Mouse (Mus musculus) layer of hippocampus, adult 18-20 months (tissue): ENCODE results near the gene Stk32b. TPM values are rescaled to one million over a fixed set of nuclear protein-coding genes. Genes with fewer than 3 reads are reported as not detected.

Experiments
- DNase-seq, 2 experiments: peaks; one replicate each; pipeline ENCODE4 v3.0.0; 2022; ENCODE audit warnings: low spot score in 2 of 2
- total RNA-seq, 2 experiments: library from RNA; stranded (reverse); gene quantifications; 2 replicates each; pipeline ENCODE4 v1.2.3; 2021

Gene Stk32b
- total RNA-seq, 2 experiments from 2014 or later, result 5.0 to 6.9 TPM

DNA sequence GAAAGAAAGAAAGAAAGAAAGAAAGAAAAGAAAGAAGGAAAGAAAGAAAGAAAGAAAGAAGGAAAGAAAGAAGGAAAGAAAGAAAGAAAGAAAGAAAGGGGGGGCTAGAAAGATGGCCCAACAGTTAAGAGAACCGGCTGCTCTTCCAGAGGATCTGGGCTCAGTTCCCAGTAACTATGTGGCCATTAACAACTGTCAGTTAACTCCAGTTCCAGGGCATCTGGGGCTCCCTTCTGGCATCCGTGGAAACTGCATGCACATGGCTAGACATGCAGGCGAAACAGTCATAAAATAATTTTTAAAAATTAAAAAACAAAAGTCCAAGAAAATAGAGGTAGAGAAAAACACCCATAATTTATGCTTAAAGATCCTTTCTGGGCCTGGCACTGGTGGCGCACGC, 181.7 kb downstream of the Stk32b start:
- DNase-seq, result peak in 1 of 2 experiments; percentile 17

DNA sequence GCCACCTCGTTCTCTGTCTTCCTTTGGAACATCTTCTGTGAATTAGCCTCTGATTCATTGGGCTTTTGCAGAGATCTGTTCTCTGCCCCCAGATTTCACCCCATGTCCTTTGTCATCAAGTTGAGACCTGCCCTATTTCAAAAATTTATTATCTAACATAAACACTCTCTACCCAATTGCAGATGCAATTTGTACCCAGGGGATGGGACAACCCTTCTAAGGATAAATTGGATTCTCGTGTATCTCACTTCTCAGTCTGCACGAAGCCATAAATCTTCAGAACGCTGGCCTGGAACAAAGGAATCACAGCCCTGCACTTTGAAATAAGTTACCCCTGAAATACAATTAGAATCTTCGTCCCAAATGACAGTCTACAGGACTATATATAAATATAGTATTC, 191.6 kb downstream of the Stk32b start:
- no peak for DNase-seq

DNA sequence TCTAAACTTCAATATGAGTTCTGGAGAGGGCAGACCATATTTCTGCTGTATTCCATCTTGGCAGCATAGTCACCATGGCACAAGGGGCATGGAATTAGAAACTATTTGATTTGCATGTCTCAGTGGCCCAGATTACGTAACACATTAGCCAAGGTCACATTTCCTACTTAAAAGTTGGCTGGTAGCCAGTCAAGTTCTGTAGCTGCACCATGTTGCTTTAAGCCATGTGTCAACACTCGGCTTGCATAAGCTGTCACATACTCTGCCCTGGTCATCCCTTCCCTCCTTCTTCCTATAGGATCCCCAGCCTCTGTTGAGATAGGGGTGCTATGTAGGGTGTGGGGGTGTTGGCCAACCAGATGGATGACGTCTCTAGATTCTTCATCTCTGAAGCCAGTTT, 196.5 kb downstream of the Stk32b start:
- no peak for DNase-seq

GRCm38 (mm10) chr5:37512479-37512878, 204.5 kb downstream of the Stk32b start:
- no peak for DNase-seq

- DNase-seq, result no peak
Measured at GRCm38 (mm10) chr5:37506880-37507519, 210.0 kb downstream of the Stk32b start.

GRCm38 (mm10) chr5:37494984-37495476, 221.9 kb downstream of the Stk32b start:
- no peak for DNase-seq

GRCm38 (mm10) chr5:37472025-37472608, 244.9 kb downstream of the Stk32b start:
- DNase-seq, result no peak

GRCm38 (mm10) chr5:37471584-37471983, 245.4 kb downstream of the Stk32b start:
- DNase-seq, result no peak

GRCm38 (mm10) chr5:37469031-37469430, 247.9 kb downstream of the Stk32b start:
- no peak for DNase-seq

DNA sequence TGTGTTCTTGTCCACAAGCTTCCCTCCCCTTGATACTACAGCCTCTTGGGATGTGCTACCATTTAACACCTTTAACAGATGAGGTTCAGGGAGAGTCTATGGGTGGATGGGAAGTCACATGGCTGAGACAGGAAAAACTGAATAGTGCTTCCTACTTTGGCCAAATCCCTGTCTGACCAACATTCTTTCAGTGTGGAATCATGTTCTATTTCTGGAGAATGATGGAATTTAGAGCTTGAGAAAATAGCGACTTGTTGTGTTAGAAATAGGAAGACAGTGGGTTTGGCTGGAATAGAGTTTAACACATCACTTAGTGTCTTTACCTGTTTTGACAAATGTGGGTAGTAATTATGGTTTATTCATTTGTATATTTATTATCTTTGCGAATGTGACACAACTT, 249.3 kb downstream of the Stk32b start:
- DNase-seq, result no peak

GRCm38 (mm10) chr5:37465461-37465860, 251.5 kb downstream of the Stk32b start:
- DNase-seq, result peak in 1 of 2 experiments; percentile 17

DNA sequence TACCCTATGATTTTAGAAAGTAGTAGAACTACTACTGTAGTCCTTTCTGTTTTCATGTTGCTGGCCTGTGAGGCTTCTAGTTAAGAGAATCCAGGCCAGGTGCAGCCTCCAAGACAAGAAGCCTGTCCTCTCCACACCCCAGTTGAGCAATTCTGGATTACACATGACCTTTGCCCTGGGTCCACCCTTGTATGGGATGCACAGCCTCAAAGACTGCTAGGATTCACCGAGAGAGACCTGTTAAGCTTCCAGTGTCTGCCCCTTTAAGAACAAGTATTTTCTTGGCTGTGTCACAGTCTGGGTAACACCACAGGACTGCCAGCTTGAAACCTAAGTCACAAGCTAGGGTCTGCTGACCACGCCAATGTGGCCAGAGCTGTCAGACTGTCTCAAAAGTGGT, 258.7 kb downstream of the Stk32b start:
- no peak for DNase-seq

GRCm38 (mm10) chr5:37457831-37458230, 259.1 kb downstream of the Stk32b start:
- no peak for DNase-seq

DNA sequence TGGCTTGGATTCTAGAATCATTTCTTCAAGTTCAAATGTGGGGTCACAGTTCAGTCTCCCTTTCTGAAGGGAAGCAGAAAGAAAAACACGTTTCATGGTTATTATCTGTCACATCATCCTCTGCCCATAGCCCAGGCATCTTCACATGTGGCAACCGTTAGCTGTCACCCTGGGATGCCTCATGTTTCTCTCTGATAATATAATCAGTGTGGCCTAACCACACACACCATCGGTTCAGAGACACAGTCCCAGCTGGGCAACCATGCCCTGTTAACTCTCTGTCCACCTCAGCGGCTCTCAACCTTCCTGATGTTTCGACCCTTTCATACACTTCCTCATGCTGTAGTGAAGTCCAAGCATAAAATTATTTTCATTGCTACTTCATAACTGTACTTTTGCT, 259.8 kb downstream of the Stk32b start:
- DNase-seq, result no peak

- DNase-seq, result no peak
Measured at GRCm38 (mm10) chr5:37456590-37456989, 260.4 kb downstream of the Stk32b start.

GRCm38 (mm10) chr5:37447546-37447945, 269.4 kb downstream of the Stk32b start:
- no peak for DNase-seq

- DNase-seq, result no peak
Measured at GRCm38 (mm10) chr5:37442767-37443166, 274.2 kb downstream of the Stk32b start.

DNA sequence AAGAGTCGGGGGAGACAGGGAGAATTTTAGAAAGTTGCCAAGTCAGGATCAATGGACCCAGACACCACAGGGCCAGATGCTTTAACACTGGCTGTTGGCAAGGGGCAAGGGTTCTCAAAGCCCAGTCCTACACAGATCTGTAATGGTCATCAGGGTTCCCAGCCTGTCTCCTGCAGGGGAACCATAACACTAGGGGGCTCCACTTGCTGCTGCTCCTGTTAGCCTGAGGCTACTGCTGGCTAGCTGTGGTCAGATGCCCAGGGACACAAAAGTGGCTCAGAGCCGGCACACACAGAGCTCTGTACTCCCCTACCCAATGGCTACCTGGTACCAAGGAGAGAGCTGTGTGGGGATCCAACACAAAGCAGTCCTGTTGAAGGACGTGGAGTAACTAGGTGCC, 281.6 kb downstream of the Stk32b start:
- no peak for DNase-seq

GRCm38 (mm10) chr5:37427210-37427609, 289.8 kb downstream of the Stk32b start:
- no peak for DNase-seq

DNA sequence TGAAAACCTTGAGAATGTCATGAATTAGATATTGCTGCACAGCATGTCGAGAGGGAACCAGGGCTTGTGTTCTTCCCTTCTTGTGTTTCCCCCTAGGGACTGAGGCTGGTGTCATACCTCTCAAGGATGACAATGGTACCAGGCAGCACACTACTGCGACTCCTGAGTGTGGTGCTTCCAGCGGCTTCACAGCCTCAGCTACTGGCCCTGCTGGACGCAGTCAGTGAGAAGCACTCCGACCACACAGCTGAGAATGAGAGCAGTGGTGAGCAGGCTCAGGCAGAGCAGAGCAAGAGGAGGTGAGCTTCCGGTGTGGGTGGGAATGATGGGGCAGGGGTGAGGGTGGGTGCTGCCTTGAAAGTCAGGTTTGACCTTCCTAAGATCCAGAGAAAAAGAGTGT, 297.9 kb downstream of the Stk32b start:
- DNase-seq, result no peak
